Comparison of ENCODE assay signal across 26 mouse cellular contexts in the genomic region with DNA sequence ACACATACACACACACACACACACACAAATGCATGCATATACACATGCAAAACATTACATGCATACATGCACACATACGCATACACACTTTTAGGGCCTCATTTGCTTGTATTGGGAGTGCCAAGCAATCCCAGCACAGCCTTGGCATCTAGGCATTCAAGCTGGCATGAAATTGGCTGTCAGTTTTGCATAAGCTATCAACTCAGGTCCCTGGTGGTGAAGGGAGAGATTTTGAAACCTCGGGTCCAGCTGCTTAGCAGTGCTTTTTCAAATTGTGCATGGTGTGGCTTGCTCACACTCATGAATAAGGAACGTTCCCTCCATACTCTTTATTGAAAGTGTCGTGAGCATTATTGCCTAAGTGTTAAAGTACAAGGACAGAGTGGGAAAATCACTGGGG.
A peak's percentile ranks its signal among the peaks of the same experiment; 100 is the strongest.
DNase-seq lines count a peak whose midpoint lies in the region; ATAC-seq and TF ChIP-seq lines count a peak whose summit lies in the region.
"Had no signal": no experiment of that assay in that cellular context is flagged by ENCODE, and none has a peak within 500 bp of the region (broad histone marks: within the 10 kb centered on the region; RNA-seq: fewer than 3 reads in every experiment).

No protein-coding gene starts in this region.

- no peaks in the 10 kb centered on the region for H3K4me1 ChIP-seq in forebrain, postnatal 0 days (ENCODE audit: insufficient read depth)
- no peaks in the 10 kb centered on the region for H3K4me1 ChIP-seq in forebrain, embryonic 10.5 days
- H3K4me1 ChIP-seq: embryonic facial prominence, embryonic 10.5 days; forebrain, embryonic 13.5 days; heart, embryonic 15.5 days; lung, embryonic 15.5 days; midbrain, embryonic 10.5 days; stomach, embryonic 15.5 days had no signal

- WGBS in forebrain, postnatal 0 days: 61% methylated on average over 4 of the region's 4 CpGs
- WGBS in forebrain, embryonic 10.5 days: 89% methylated on average over 4 of the region's 4 CpGs

- no peak overlapping the region for H3K4me3 ChIP-seq in forebrain, postnatal 0 days (ENCODE audit: low read depth, low read length)
- H3K4me3 ChIP-seq in forebrain, embryonic 10.5 days: no peak overlapping the region
- H3K4me3 ChIP-seq: embryonic facial prominence, embryonic 10.5 days; forebrain, embryonic 13.5 days; heart, adult 2 months; heart, embryonic 15.5 days; lung, embryonic 15.5 days; midbrain, embryonic 10.5 days; stomach, embryonic 15.5 days had no signal

- H3K36me3 ChIP-seq in forebrain, postnatal 0 days (ENCODE audit: insufficient read depth): no peaks in the 10 kb centered on the region
- H3K36me3 ChIP-seq in forebrain, embryonic 10.5 days (replicated peaks): no peaks in the 10 kb centered on the region
- H3K36me3 ChIP-seq: embryonic facial prominence, embryonic 10.5 days; heart, embryonic 15.5 days; lung, embryonic 15.5 days; midbrain, embryonic 10.5 days; stomach, embryonic 15.5 days had no signal

- no peaks in the 10 kb centered on the region for H3K9me3 ChIP-seq in forebrain, postnatal 0 days (ENCODE audit: low read length)
- no peaks in the 10 kb centered on the region for H3K9me3 ChIP-seq in forebrain, embryonic 10.5 days
- H3K9me3 ChIP-seq: embryonic facial prominence, embryonic 10.5 days; forebrain, embryonic 13.5 days; heart, embryonic 15.5 days; lung, embryonic 15.5 days; midbrain, embryonic 10.5 days; stomach, embryonic 15.5 days had no signal

- no peak overlapping the region for H3K27ac ChIP-seq in forebrain, postnatal 0 days (ENCODE audit: low read depth, low read length)
- no peak overlapping the region for H3K27ac ChIP-seq in forebrain, embryonic 10.5 days
- H3K27ac ChIP-seq: embryonic facial prominence, embryonic 10.5 days; forebrain, embryonic 13.5 days; heart, adult 2 months; heart, embryonic 15.5 days; liver, embryonic 14.5 days; lung, embryonic 15.5 days; midbrain, embryonic 10.5 days; stomach, embryonic 15.5 days had no signal

- H3K27me3 ChIP-seq in forebrain, postnatal 0 days (ENCODE audit: insufficient read depth, low read length): no peaks in the 10 kb centered on the region
- no peaks in the 10 kb centered on the region for H3K27me3 ChIP-seq in forebrain, embryonic 10.5 days (ENCODE audit: poor library complexity, severe bottlenecking)
- H3K27me3 ChIP-seq: forebrain, embryonic 13.5 days; heart, embryonic 15.5 days; lung, embryonic 15.5 days; Patski; stomach, embryonic 15.5 days had no signal

- intact Hi-C loops in left cerebral cortex, postnatal 4 days (cut with DNase I): no loop called here

- H3K4me2 ChIP-seq in forebrain, postnatal 0 days (ENCODE audit: low read depth): no peak overlapping the region
- H3K4me2 ChIP-seq: forebrain, embryonic 13.5 days; heart, embryonic 15.5 days; lung, embryonic 15.5 days; stomach, embryonic 15.5 days had no signal

- ATAC-seq in forebrain, postnatal 0 days: peak; percentile 55
- ATAC-seq: CD4-positive, CD25-positive, alpha-beta regulatory T cell, adult 4 months; forebrain, embryonic 13.5 days; inflammation-experienced regulatory T-cells, adult 6 months; Patski had no signal

- DNase-seq in adrenal gland, postnatal 10 days: peak; percentile 53
- DNase-seq in adrenal gland, adult 8-10 months: no peak
- DNase-seq in forebrain, postnatal 0 days: peak; percentile 70
- no peak for DNase-seq in forebrain, embryonic 10.5 days (ENCODE audit: extremely low spot score, low spot score)
- DNase-seq in left cerebral cortex, postnatal 4 days: peak; percentile 52
- DNase-seq in left cerebral cortex, adult 8-10 months (ENCODE audit: low spot score in 2 of 2): no peak
- DNase-seq in cerebellum, postnatal 14 days: peak; percentile 69
- DNase-seq in c-Kit-positive CD71-positive TER-119-positive erythroid progenitor cells, embryonic 14.5 days (ENCODE audit: low spot score): no peak
- DNase-seq: gastrocnemius, postnatal 14 days; heart, adult 2 months; kidney, adult 8-10 months; kidney, postnatal 14 days; layer of hippocampus, adult 9-11 months; lung, postnatal 4 days; thymus, adult 18-20 months; thymus, postnatal 4 days had no signal

- no peak overlapping the region for H3K9ac ChIP-seq in forebrain, postnatal 0 days
- H3K9ac ChIP-seq: forebrain, embryonic 13.5 days; heart, embryonic 15.5 days; liver, embryonic 14.5 days; lung, embryonic 15.5 days; stomach, embryonic 15.5 days had no signal

- TF ChIP-seq CTCF in forebrain, postnatal 0 days (IDR thresholded peaks at IDR 0.05; ENCODE audit: low read depth): peak; percentile 14; the same call in 1 of the 2 replicates

Comparison
In these comparisons a context has a peak if more than half of its experiments do, and no peak if none do; other contexts are left out.
1. DNase-seq: peak in adrenal gland, postnatal 10 days (single experiment), forebrain, postnatal 0 days (single experiment), left cerebral cortex, postnatal 4 days (single experiment) and cerebellum, postnatal 14 days (2 of 2); none in adrenal gland, adult 8-10 months (single experiment), forebrain, embryonic 10.5 days (single experiment), left cerebral cortex, adult 8-10 months (0 of 2) and c-Kit-positive CD71-positive TER-119-positive erythroid progenitor cells, embryonic 14.5 days (single experiment).